Mouse (Mus musculus) forebrain, embryonic 10.5 days (tissue): ENCODE measurements around the gene Acot6. TPM values are rescaled to one million over a fixed set of nuclear protein-coding genes. Genes with fewer than 3 reads are reported as not detected.
"Not testable (repeated sequence)": the region's sequence is repeated elsewhere in the genome, so short reads cannot be mapped to it uniquely, and the experiment has no call there.

Experiments used
- DNase-seq: peaks from one replicate; pipeline ENCODE4 v3.0.0-alpha.2; 2017; ENCODE audit warnings: low spot score; ENCODE audit errors: extremely low spot score
- H3K27ac ChIP-seq: fragments of 300-500 bp; sonication (generic); 2 replicates; pipeline ENCODE4 v1.5.1; 2016; ENCODE audit warnings: mild to moderate bottlenecking
- H3K27me3 ChIP-seq: fragments of 300-500 bp; sonication (generic); 2 replicates; pipeline ENCODE4 v1.6.1; 2016; ENCODE audit warnings: mild to moderate bottlenecking; ENCODE audit not compliant: poor library complexity, severe bottlenecking
- H3K36me3 ChIP-seq: fragments of 300-500 bp; sonication (generic); replicated peaks from 2 replicates; pipeline ENCODE4 v1.6.1; 2016; ENCODE audit warnings: mild to moderate bottlenecking, moderate library complexity
- H3K4me1 ChIP-seq: fragments of 300-500 bp; sonication (generic); 2 replicates; pipeline ENCODE4 v1.6.1; 2016
- H3K4me3 ChIP-seq: fragments of 300-500 bp; sonication (generic); 2 replicates; pipeline ENCODE4 v1.5.1; 2016; ENCODE audit warnings: mild to moderate bottlenecking, moderate library complexity
- H3K9me3 ChIP-seq: fragments of 300-500 bp; sonication (generic); 2 replicates; pipeline ENCODE4 v1.6.1; 2016; ENCODE audit warnings: mild to moderate bottlenecking, moderate library complexity
- WGBS: fragments of 180-500 bp; shearing (Covaris S2); methylation state at CpG from one replicate; pipeline ENCODE4 v1.1.7; 2016; 5-methylcytosine and 5-hydroxymethylcytosine counted together
- polyA plus RNA-seq: library from polyadenylated mRNA; unstranded; fragments of >200 nt; fragmentation: Nextera tagmentation; extraction: Ambion mirVana; gene quantifications from 2 replicates; pipeline ENCODE4 v1.2.1, GENCODE M21; 2016

Acot6 gene
- polyA plus RNA-seq, result 0.69 and 0.98 TPM in 2 replicates

- Histone ChIP-seq H3K27ac (peak within 1 kb of the TSS; percentile 85), H3K27me3 (peaks cover 21% of the 10 kb centered on the region), H3K4me3 (peak within 1 kb of the TSS; percentile 63)
- DNase-seq, result peak; percentile 55
- WGBS, result 1% methylated on average over 80 of the region's 80 CpGs
- H3K36me3 ChIP-seq, H3K4me1 ChIP-seq, H3K9me3 ChIP-seq: not testable (repeated sequence)
Observed at GRCm38 (mm10) chr12:84100604-84101492, at the start of gene Acot6. Gene Acot6 (plus strand): TSS chr12:84100654.

- not testable (repeated sequence) for H3K4me3 ChIP-seq, H3K36me3 ChIP-seq, DNase-seq, H3K27ac ChIP-seq, H3K4me1 ChIP-seq
- 92% methylated on average over 5 of the region's 5 CpGs for WGBS
- H3K9me3 ChIP-seq, result peaks cover 18% of the 10 kb centered on the region
- H3K27me3 ChIP-seq, result peaks cover 44% of the 10 kb centered on the region
Observed at GRCm38 (mm10) chr12:84050744-84051143, 49.7 kb upstream of the Acot6 start.

GRCm38 (mm10) chr12:84051937-84052474 lies 48.4 kb upstream of the Acot6 start, which contains the start of gene Acot3:
Gene Acot3 (plus strand): TSS chr12:84052144.
- DNase-seq, result no peak
- Histone ChIP-seq H3K4me3 (no peak within 1 kb of the TSS), H3K27ac (no peak within 1 kb of the TSS), H3K27me3 (peaks cover 48% of the 10 kb centered on the region), H3K36me3 (no peaks in the 10 kb centered on the region), H3K4me1 (peaks cover 10% of the 10 kb centered on the region), H3K9me3 (peaks cover 18% of the 10 kb centered on the region)
- WGBS, result 89% methylated on average over 5 of the region's 5 CpGs

GRCm38 (mm10) chr12:84052609-84053008 lies 47.8 kb upstream of the Acot6 start:
- H3K4me1 ChIP-seq, result peaks cover 10% of the 10 kb centered on the region
- WGBS, result 87% methylated on average over 7 of the region's 7 CpGs
- no peak overlapping the region for H3K27ac ChIP-seq
- H3K27me3 ChIP-seq, result peaks cover 48% of the 10 kb centered on the region
- no peaks in the 10 kb centered on the region for H3K36me3 ChIP-seq
- H3K9me3 ChIP-seq, result peaks cover 14% of the 10 kb centered on the region
- DNase-seq, result no peak
- no peak overlapping the region for H3K4me3 ChIP-seq

GRCm38 (mm10) chr12:84053173-84053572 lies 47.3 kb upstream of the Acot6 start:
- WGBS, result 16% methylated on average over 16 of the region's 16 CpGs
- Histone ChIP-seq H3K9me3 (peaks cover 9% of the 10 kb centered on the region), H3K27me3 (peaks cover 48% of the 10 kb centered on the region), H3K4me3 (peak overlapping the region; percentile 57), H3K4me1 (peaks cover 10% of the 10 kb centered on the region), H3K27ac (peak overlapping the region; percentile 60; the same call in 1 of the 2 replicates), H3K36me3 (no peaks in the 10 kb centered on the region)
- DNase-seq, result no peak

GRCm38 (mm10) chr12:84053679-84054391 lies 46.6 kb upstream of the Acot6 start:
- no peak for DNase-seq
- H3K9me3 ChIP-seq, result peaks cover 2% of the 10 kb centered on the region; the same call in 1 of the 2 replicates
- H3K4me3 ChIP-seq, result peak overlapping the region; percentile 57
- H3K27ac ChIP-seq, result peak overlapping the region; percentile 60; the same call in 1 of the 2 replicates
- WGBS, result 2% methylated on average over 42 of the region's 46 CpGs
- H3K4me1 ChIP-seq, result peaks cover 10% of the 10 kb centered on the region
- H3K36me3 ChIP-seq, result no peaks in the 10 kb centered on the region
- peaks cover 48% of the 10 kb centered on the region for H3K27me3 ChIP-seq

- 0 out of 2 replicates have a peak, but pooled peaks cover 2% of the 10 kb centered on the region for H3K27me3 ChIP-seq
- H3K36me3 ChIP-seq, result no peaks in the 10 kb centered on the region
- no peak overlapping the region for H3K27ac ChIP-seq
- no peaks in the 10 kb centered on the region for H3K4me1 ChIP-seq
- DNase-seq, result no peak
- H3K9me3 ChIP-seq, result no peaks in the 10 kb centered on the region
- 33% methylated on average over 2 of the region's 2 CpGs for WGBS
- H3K4me3 ChIP-seq, result no peak overlapping the region
Observed at GRCm38 (mm10) chr12:84060946-84061345, 39.5 kb upstream of the Acot6 start.

- no peak overlapping the region for H3K4me3 ChIP-seq
- WGBS, result 94% methylated on average over 20 of the region's 20 CpGs
- no peak overlapping the region for H3K27ac ChIP-seq
- no peaks in the 10 kb centered on the region for H3K4me1 ChIP-seq
- peaks cover 8% of the 10 kb centered on the region for H3K27me3 ChIP-seq
- H3K9me3 ChIP-seq, result no peaks in the 10 kb centered on the region
- no peak for DNase-seq
- H3K36me3 ChIP-seq, result no peaks in the 10 kb centered on the region
Observed at GRCm38 (mm10) chr12:84062336-84062735, 38.1 kb upstream of the Acot6 start.

- WGBS, result 70% methylated on average over 5 of the region's 5 CpGs
- DNase-seq, result no peak
- H3K27ac ChIP-seq, result no peak overlapping the region
Observed at GRCm38 (mm10) chr12:84063228-84063627, 37.2 kb upstream of the Acot6 start.

GRCm38 (mm10) chr12:84063833-84064232 lies 36.6 kb upstream of the Acot6 start:
- H3K27ac ChIP-seq, result no peak overlapping the region
- no peak overlapping the region for H3K4me3 ChIP-seq
- no peaks in the 10 kb centered on the region for H3K36me3 ChIP-seq
- WGBS, result 87% methylated on average over 2 of the region's 2 CpGs
- 0 out of 2 replicates have a peak, but pooled peaks cover 4% of the 10 kb centered on the region for H3K4me1 ChIP-seq
- DNase-seq, result no peak
- no peaks in the 10 kb centered on the region for H3K9me3 ChIP-seq
- peaks cover 22% of the 10 kb centered on the region for H3K27me3 ChIP-seq

More at GRCm38 (mm10) chr12:84063228-84063627, 37.2 kb upstream of the Acot6 start:
- H3K4me3 ChIP-seq, result no peak overlapping the region
- no peaks in the 10 kb centered on the region for H3K36me3 ChIP-seq
- no peaks in the 10 kb centered on the region for H3K9me3 ChIP-seq
- no peaks in the 10 kb centered on the region for H3K4me1 ChIP-seq
- peaks cover 16% of the 10 kb centered on the region for H3K27me3 ChIP-seq

- DNase-seq, result no peak
Observed at GRCm38 (mm10) chr12:84064621-84065020, 35.8 kb upstream of the Acot6 start.

GRCm38 (mm10) chr12:84067752-84068151 lies 32.7 kb upstream of the Acot6 start:
- H3K4me1 ChIP-seq, result peaks cover 13% of the 10 kb centered on the region
- peaks cover 48% of the 10 kb centered on the region for H3K27me3 ChIP-seq
- 89% methylated on average over 4 of the region's 4 CpGs for WGBS
- DNase-seq, result no peak
- no peak overlapping the region for H3K27ac ChIP-seq
- no peaks in the 10 kb centered on the region for H3K9me3 ChIP-seq
- no peak overlapping the region for H3K4me3 ChIP-seq
- H3K36me3 ChIP-seq, result no peaks in the 10 kb centered on the region

More at GRCm38 (mm10) chr12:84064621-84065020, 35.8 kb upstream of the Acot6 start:
- Histone ChIP-seq H3K27me3 (peaks cover 30% of the 10 kb centered on the region), H3K36me3 (no peaks in the 10 kb centered on the region), H3K4me1 (peaks cover 9% of the 10 kb centered on the region), H3K27ac (no peak overlapping the region), H3K9me3 (no peaks in the 10 kb centered on the region), H3K4me3 (no peak overlapping the region)
- WGBS, result 76% methylated on average over 8 of the region's 8 CpGs
